Mouse (Mus musculus): Measurements from ENCODE around the gene Rasl10a.

Rasl10a gene

GRCm38 (mm10) chr11:5057856-5058641 is at the start of gene Rasl10a:
Gene Rasl10a (plus strand): TSS chr11:5058128.
- DNase-seq = peak; percentile 57

DNA sequence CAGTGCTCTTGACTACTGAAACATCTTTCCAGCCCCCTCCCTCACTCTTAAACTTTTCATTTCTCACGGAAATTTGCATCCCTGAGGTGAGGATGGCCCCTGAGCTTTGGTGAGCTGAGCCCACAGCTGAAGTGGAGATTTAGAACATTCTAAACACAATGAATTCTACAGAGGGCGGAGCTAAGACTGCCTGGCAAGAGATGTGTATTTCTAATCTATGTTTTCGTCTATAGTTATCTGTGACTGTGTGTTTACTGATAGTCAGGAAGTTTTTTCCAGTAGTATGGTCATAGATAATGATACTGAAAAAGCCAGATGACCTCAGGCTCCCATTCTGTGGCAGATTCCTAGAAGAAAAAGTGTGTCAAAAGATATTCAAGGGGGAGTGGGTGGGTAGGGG is 49.1 kb upstream of the Rasl10a start:
- DNase-seq = no peak

DNA sequence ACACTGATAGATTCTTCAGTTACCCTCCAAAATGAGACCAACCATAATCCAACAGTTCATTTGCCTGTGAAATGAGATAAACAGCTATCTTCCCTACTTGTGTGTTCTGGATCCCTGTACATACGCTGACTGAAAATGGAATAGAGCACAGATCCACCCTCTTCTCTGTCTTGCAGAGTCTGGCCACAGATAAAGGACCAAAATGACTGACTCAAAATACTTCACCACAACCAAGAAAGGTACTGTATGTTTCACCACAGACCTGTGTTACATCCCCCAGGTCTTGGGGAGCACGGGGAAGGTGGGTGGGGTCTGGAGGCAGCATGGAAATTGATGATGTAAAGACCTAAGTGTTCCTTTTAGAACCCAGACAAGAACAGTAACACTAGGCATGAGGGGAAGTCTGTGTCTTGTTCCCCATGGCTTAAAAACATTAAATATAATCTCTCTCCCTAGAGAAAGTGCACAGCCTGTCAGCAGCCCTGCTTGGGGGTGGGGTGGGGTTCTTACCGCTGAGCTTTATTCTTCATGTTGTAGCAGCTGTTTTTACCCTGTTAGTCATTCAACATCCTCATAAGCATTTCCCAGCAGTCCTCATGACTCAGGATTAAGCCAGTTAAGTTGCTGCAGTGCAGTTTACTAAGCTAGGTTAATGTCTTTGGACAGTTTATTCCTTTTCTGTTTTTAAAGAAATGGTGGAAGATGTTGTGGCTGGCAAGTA is 48.4 kb upstream of the Rasl10a start:
- DNase-seq = no peak

- DNase-seq = no peak
These were observed 47.7 kb upstream of the Rasl10a start for GRCm38 (mm10) chr11:5010205-5010604.

DNA sequence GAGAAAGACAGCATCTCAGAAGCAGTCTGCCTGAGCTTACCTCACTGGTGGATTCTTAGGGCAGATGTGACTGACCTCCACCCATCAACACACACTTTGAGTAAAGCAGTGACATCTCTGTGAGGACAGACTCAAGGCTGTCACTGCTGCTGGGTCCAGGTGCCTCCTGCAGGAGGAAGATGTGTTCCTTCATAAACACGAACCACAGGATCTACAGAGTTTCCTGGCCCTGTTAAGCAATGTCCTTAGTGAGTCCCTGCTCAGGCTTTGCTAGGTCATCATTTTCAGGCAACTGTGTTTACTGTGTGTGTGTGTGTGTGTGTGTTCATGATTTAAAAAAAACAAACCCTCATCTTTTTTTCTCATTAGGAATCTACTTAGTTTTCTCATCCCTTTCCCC is 46.4 kb upstream of the Rasl10a start:
- no peak for DNase-seq

- no peak for DNase-seq
These were observed 45.7 kb upstream of the Rasl10a start for GRCm38 (mm10) chr11:5012213-5012715.

- peak; percentile 71 for DNase-seq
These were observed 42.2 kb upstream of the Rasl10a start for GRCm38 (mm10) chr11:5015720-5016119.

DNA sequence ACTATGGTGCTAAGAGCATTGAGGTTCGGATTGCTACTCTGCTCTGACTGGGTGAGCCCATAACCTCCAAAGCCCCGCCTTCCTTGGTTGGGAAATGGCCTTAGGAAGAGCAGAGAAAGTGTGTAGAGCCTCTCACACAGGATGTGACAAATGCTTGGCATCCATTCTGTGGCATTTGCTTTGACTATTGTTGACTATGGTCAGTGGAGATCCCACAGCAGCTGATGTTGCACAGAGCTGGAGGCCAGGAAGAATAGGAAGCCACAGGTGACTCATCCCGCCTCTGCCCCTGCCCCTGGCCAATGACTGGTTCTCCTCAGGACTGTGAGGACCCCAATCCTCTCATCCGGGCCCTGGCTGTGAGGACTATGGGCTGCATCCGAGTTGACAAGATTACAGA is 41.6 kb upstream of the Rasl10a start:
- DNase-seq = no peak

GRCm38 (mm10) chr11:5017506-5017905 is 40.4 kb upstream of the Rasl10a start:
- DNase-seq = no peak

GRCm38 (mm10) chr11:5025108-5025507 is 32.8 kb upstream of the Rasl10a start:
- DNase-seq = no peak

GRCm38 (mm10) chr11:5028228-5028627 is 29.7 kb upstream of the Rasl10a start:
- no peak for DNase-seq

- no peak for DNase-seq
These were observed 25.2 kb upstream of the Rasl10a start for GRCm38 (mm10) chr11:5032706-5033105.

DNA sequence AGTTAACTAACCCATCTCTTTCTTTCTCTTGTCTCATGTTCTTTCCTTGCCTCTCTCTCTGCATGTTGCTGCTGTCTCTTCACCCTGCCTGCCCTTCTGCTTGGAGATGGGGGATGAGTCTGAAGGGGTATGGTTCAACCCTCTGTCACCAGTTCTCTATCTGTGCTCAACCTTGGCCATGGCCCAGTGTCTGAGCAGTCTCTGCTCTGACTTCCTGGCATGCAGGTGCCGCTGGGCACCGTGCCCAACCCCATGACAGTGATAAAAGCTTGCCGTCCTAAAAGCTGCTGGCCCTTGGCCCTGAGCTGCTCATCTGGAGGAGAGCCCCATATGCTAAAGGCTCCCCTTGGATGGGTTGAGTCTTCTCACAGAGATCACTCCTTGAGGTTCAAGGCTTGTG is 24.8 kb upstream of the Rasl10a start:
- peak; percentile 56 for DNase-seq

DNA sequence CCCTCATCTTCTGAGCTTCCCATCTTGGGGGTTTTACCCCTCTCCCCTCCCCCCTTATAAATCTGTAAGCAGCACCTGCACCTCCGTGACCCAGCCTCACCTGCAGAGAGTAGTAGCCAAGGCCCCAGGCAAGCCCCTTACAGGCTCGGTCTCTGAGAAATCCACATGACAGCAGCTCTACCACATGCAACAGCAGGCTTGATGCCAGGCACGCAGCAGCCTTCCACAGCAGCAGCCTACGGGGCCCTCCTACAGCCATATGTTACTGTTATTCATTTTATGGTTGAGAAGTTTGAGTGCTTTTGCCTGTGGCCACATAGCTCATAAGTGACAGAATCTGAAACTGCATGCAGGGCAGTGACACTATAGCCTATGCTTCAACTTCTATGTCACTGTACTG is 22.5 kb upstream of the Rasl10a start:
- DNase-seq = no peak

DNA sequence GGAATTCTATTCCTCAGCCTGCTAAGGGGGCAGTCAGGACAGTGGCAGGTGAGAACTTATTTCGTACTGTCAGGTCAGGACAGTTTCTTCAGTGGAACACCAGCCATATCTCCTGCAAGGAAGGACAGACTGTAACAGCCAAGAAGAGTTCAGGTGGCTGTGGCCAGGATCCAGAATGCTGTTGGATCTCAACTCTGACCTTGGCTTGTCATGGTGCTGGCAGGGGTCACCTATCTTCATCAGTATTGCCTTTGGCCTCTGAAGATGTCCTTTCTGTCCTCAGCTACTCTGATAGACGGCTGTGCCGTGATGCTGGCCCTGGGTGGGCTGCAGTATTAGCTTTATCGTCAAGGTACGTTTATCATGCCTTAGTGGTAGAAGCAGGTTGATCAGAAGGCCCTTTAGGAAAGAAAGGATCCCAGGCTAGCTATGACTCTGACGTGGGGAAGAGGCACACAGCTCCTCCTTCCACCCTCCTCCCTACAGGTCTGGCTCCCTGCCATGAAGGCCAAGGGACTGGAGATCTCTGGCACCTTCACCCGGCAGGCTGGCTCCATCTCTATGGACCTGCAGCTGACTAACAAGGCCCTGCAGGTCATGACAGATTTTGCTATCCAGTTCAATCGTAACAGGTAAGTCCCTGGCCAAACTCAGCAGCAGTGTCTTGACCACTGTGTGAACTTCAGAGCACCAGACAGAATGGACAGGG is 20.6 kb upstream of the Rasl10a start:
- peak; percentile 48 for DNase-seq

DNA sequence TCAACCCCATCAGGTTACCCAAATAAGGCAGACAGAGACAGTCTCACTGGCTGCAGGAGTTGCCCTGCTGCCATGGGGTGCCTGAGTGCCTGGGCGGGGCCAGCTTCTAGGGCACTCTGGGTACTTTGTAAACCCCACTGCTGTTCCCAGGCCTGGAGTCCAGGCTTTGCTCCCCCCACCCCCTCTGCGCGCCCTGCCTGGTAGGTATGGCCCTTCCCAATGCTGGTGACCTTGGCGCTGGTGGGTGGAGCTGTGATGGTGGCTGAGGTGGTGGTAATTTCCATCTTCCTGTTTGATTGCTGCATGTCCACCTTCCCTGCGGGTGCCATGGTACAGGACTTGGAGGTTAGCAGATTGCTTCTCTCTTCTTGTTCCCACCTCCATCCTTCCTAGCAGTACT is 17.3 kb upstream of the Rasl10a start:
- no peak for DNase-seq

GRCm38 (mm10) chr11:5041144-5041780 is 16.7 kb upstream of the Rasl10a start:
- DNase-seq = no peak

- no peak for DNase-seq
These were observed 15.1 kb upstream of the Rasl10a start for GRCm38 (mm10) chr11:5042645-5043381.

DNA sequence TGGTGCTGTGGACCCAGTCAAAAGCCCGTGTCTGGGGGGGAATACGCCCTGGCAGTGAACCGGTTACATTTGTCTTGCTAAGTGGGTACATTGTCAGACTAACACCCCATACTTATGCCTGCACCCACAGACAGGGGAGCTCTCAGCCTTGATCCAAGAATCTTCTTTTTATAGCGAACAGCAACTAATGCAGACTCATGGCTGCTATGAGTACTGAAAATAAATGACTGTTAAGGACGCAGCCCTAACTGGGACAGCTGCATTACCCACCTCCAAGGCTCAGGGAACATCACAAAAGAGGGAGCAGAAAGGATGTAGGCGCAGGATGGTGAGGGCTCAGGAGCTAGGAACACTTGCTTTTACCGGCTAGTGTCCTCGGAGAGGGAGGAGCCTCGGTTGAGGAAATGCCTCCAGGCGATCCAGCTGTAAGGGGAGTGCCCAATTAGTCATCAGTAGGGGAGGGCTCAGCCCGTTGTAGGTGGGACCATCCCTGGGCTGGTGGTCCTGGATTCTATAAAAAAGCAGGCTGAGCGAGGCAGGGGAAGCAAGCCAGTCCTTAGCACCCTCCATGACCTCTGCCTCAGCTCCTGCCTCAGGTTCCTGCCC is 11.5 kb upstream of the Rasl10a start:
- no peak for DNase-seq

- no peak for DNase-seq
These were observed 6.3 kb upstream of the Rasl10a start for GRCm38 (mm10) chr11:5051629-5052028.

GRCm38 (mm10) chr11:5052200-5052854 is 5.6 kb upstream of the Rasl10a start:
- no peak for DNase-seq

All from kidney, adult 18-20 months (tissue).